Mouse (Mus musculus): ENCODE data around the gene Rexo5. TPM values are rescaled to one million over a fixed set of nuclear protein-coding genes. Genes with fewer than 3 reads are reported as not detected.

The Rexo5 gene
- polyA plus RNA-seq (2014; fragmentation: Nextera tagmentation; extraction: Ambion mirVana), result 16.3 and 27.3 TPM in 2 replicates

GRCm38 (mm10) chr7:119793586-119794250 is at the start of gene Rexo5, which contains the start of gene Eri2:
Rexo5 (plus strand) TSS chr7:119794006.
Eri2 (minus strand) TSS chr7:119794058.
- Histone ChIP-seq H3K36me3 (ENCODE audit: control insufficient read depth, insufficient read depth, low read length) (peaks cover 5% of the 10 kb centered on the region; the same call in 1 of the 2 replicates), H3K4me3 (ENCODE audit: low read depth, low read length) (peak within 1 kb of the TSS; percentile 61), H3K27ac (ENCODE audit: low read depth, low read length) (peak within 1 kb of the TSS; percentile 46), H3K4me1 (ENCODE audit: control insufficient read depth, insufficient read depth, low read length) (no peaks in the 10 kb centered on the region; the same call in 1 of the 2 replicates), H3K9me3 (ENCODE audit: control insufficient read depth, low read length) (no peaks in the 10 kb centered on the region), H3K27me3 (ENCODE audit: control insufficient read depth, insufficient read depth, low read length) (no peaks in the 10 kb centered on the region), H3K9ac (ENCODE audit: low read length) (peak within 1 kb of the TSS; percentile 78), H3K4me2 (ENCODE audit: low read depth) (peak within 1 kb of the TSS; percentile 73)
- under 1% methylated on average over 52 of the region's 53 CpGs for WGBS
- DNase-seq (ENCODE audit: low spot score), result peak; percentile 94
- peak; percentile 99 for ATAC-seq (ENCODE audit: insufficient read depth, low FRiP score, low TSS enrichment)

- 9% methylated on average over 34 of the region's 34 CpGs for WGBS
- Histone ChIP-seq H3K4me1 (ENCODE audit: control insufficient read depth, insufficient read depth, low read length) (peaks cover 2% of the 10 kb centered on the region; the same call in 1 of the 2 replicates), H3K27me3 (ENCODE audit: control insufficient read depth, insufficient read depth, low read length) (no peaks in the 10 kb centered on the region), H3K9ac (ENCODE audit: low read length) (no peak overlapping the region), H3K9me3 (ENCODE audit: control insufficient read depth, low read length) (no peaks in the 10 kb centered on the region), H3K27ac (ENCODE audit: low read depth, low read length) (no peak overlapping the region), H3K4me2 (ENCODE audit: low read depth) (peak overlapping the region; percentile 21; the same call in 1 of the 2 replicates), H3K4me3 (ENCODE audit: low read depth, low read length) (no peak overlapping the region), H3K36me3 (ENCODE audit: control insufficient read depth, insufficient read depth, low read length) (no peaks in the 10 kb centered on the region)
- ATAC-seq (ENCODE audit: insufficient read depth, low FRiP score, low TSS enrichment) (no peak), DNase-seq (ENCODE audit: low spot score) (peak; percentile 52)
Measured at GRCm38 (mm10) chr7:119744321-119744720, 49.5 kb upstream of the Rexo5 start.

- Histone ChIP-seq H3K9ac (ENCODE audit: low read length) (no peak overlapping the region), H3K27me3 (ENCODE audit: control insufficient read depth, insufficient read depth, low read length) (no peaks in the 10 kb centered on the region), H3K27ac (ENCODE audit: low read depth, low read length) (no peak overlapping the region), H3K4me3 (ENCODE audit: low read depth, low read length) (no peak overlapping the region), H3K36me3 (ENCODE audit: control insufficient read depth, insufficient read depth, low read length) (no peaks in the 10 kb centered on the region), H3K4me2 (ENCODE audit: low read depth) (no peak overlapping the region), H3K4me1 (ENCODE audit: control insufficient read depth, insufficient read depth, low read length) (peaks cover 2% of the 10 kb centered on the region; the same call in 1 of the 2 replicates), H3K9me3 (ENCODE audit: control insufficient read depth, low read length) (no peaks in the 10 kb centered on the region)
- WGBS, result 97% methylated on average over 1 of the region's 1 CpGs
- DNase-seq (ENCODE audit: low spot score) (no peak), ATAC-seq (ENCODE audit: insufficient read depth, low FRiP score, low TSS enrichment) (no peak)
Measured at GRCm38 (mm10) chr7:119745869-119746268, 47.9 kb upstream of the Rexo5 start.

GRCm38 (mm10) chr7:119748761-119749160 is 45.0 kb upstream of the Rexo5 start:
- 79% methylated on average over 1 of the region's 2 CpGs for WGBS
- no peak overlapping the region for H3K9ac ChIP-seq (ENCODE audit: low read length)

GRCm38 (mm10) chr7:119749942-119750341 is 43.9 kb upstream of the Rexo5 start:
- no peaks in the 10 kb centered on the region for H3K27me3 ChIP-seq (ENCODE audit: control insufficient read depth, insufficient read depth, low read length)
- no peaks in the 10 kb centered on the region for H3K4me1 ChIP-seq (ENCODE audit: control insufficient read depth, insufficient read depth, low read length)
- DNase-seq (ENCODE audit: low spot score) (no peak), ATAC-seq (ENCODE audit: insufficient read depth, low FRiP score, low TSS enrichment) (no peak)
- no peak overlapping the region for H3K27ac ChIP-seq (ENCODE audit: low read depth, low read length)
- no peak overlapping the region for H3K4me3 ChIP-seq (ENCODE audit: low read depth, low read length)
- 75% methylated on average over 2 of the region's 2 CpGs for WGBS
- H3K4me2 ChIP-seq (ENCODE audit: low read depth), result no peak overlapping the region
- H3K9ac ChIP-seq (ENCODE audit: low read length), result no peak overlapping the region
- no peaks in the 10 kb centered on the region for H3K9me3 ChIP-seq (ENCODE audit: control insufficient read depth, low read length)
- H3K36me3 ChIP-seq (ENCODE audit: control insufficient read depth, insufficient read depth, low read length), result no peaks in the 10 kb centered on the region

More at GRCm38 (mm10) chr7:119748761-119749160, 45.0 kb upstream of the Rexo5 start:
- H3K4me2 ChIP-seq (ENCODE audit: low read depth), result no peak overlapping the region
- ATAC-seq (ENCODE audit: insufficient read depth, low FRiP score, low TSS enrichment), result no peak
- H3K4me1 ChIP-seq (ENCODE audit: control insufficient read depth, insufficient read depth, low read length), result peaks cover 2% of the 10 kb centered on the region; the same call in 1 of the 2 replicates
- H3K36me3 ChIP-seq (ENCODE audit: control insufficient read depth, insufficient read depth, low read length), result no peaks in the 10 kb centered on the region
- no peak overlapping the region for H3K27ac ChIP-seq (ENCODE audit: low read depth, low read length)
- no peak overlapping the region for H3K4me3 ChIP-seq (ENCODE audit: low read depth, low read length)
- DNase-seq (ENCODE audit: low spot score), result no peak
- no peaks in the 10 kb centered on the region for H3K9me3 ChIP-seq (ENCODE audit: control insufficient read depth, low read length)
- no peaks in the 10 kb centered on the region for H3K27me3 ChIP-seq (ENCODE audit: control insufficient read depth, insufficient read depth, low read length)

- DNase-seq (ENCODE audit: low spot score), result no peak
- 91% methylated on average over 1 of the region's 1 CpGs for WGBS
Measured at GRCm38 (mm10) chr7:119753696-119754095, 40.1 kb upstream of the Rexo5 start.

GRCm38 (mm10) chr7:119760527-119760951 is 33.3 kb upstream of the Rexo5 start, which contains the start of gene Acsm3:
Acsm3 (plus strand) TSS chr7:119760923.
- Histone ChIP-seq H3K9me3 (ENCODE audit: control insufficient read depth, low read length) (no peaks in the 10 kb centered on the region), H3K4me3 (ENCODE audit: low read depth, low read length) (no peak within 1 kb of the TSS), H3K36me3 (ENCODE audit: control insufficient read depth, insufficient read depth, low read length) (no peaks in the 10 kb centered on the region), H3K9ac (ENCODE audit: low read length) (no peak within 1 kb of the TSS), H3K4me2 (ENCODE audit: low read depth) (no peak within 1 kb of the TSS), H3K27me3 (ENCODE audit: control insufficient read depth, insufficient read depth, low read length) (no peaks in the 10 kb centered on the region), H3K4me1 (ENCODE audit: control insufficient read depth, insufficient read depth, low read length) (no peaks in the 10 kb centered on the region), H3K27ac (ENCODE audit: low read depth, low read length) (no peak within 1 kb of the TSS)
- ATAC-seq (ENCODE audit: insufficient read depth, low FRiP score, low TSS enrichment) (no peak), DNase-seq (ENCODE audit: low spot score) (no peak)
- 69% methylated on average over 11 of the region's 11 CpGs for WGBS

More at GRCm38 (mm10) chr7:119753696-119754095, 40.1 kb upstream of the Rexo5 start:
- Histone ChIP-seq H3K27me3 (ENCODE audit: control insufficient read depth, insufficient read depth, low read length) (no peaks in the 10 kb centered on the region), H3K4me2 (ENCODE audit: low read depth) (no peak overlapping the region), H3K4me3 (ENCODE audit: low read depth, low read length) (no peak overlapping the region), H3K4me1 (ENCODE audit: control insufficient read depth, insufficient read depth, low read length) (no peaks in the 10 kb centered on the region), H3K9me3 (ENCODE audit: control insufficient read depth, low read length) (no peaks in the 10 kb centered on the region), H3K9ac (ENCODE audit: low read length) (no peak overlapping the region), H3K27ac (ENCODE audit: low read depth, low read length) (no peak overlapping the region), H3K36me3 (ENCODE audit: control insufficient read depth, insufficient read depth, low read length) (no peaks in the 10 kb centered on the region)
- no peak for ATAC-seq (ENCODE audit: insufficient read depth, low FRiP score, low TSS enrichment)

- ATAC-seq (ENCODE audit: insufficient read depth, low FRiP score, low TSS enrichment) (no peak), DNase-seq (ENCODE audit: low spot score) (no peak)
- no peaks in the 10 kb centered on the region for H3K4me1 ChIP-seq (ENCODE audit: control insufficient read depth, insufficient read depth, low read length)
- H3K27ac ChIP-seq (ENCODE audit: low read depth, low read length), result no peak overlapping the region
- H3K9me3 ChIP-seq (ENCODE audit: control insufficient read depth, low read length), result no peaks in the 10 kb centered on the region
- WGBS, result 62% methylated on average over 4 of the region's 4 CpGs
- H3K4me3 ChIP-seq (ENCODE audit: low read depth, low read length), result no peak overlapping the region
- H3K9ac ChIP-seq (ENCODE audit: low read length), result no peak overlapping the region
- H3K36me3 ChIP-seq (ENCODE audit: control insufficient read depth, insufficient read depth, low read length), result no peaks in the 10 kb centered on the region
- no peaks in the 10 kb centered on the region for H3K27me3 ChIP-seq (ENCODE audit: control insufficient read depth, insufficient read depth, low read length)
- no peak overlapping the region for H3K4me2 ChIP-seq (ENCODE audit: low read depth)
Measured at GRCm38 (mm10) chr7:119762166-119762697, 31.6 kb upstream of the Rexo5 start.

GRCm38 (mm10) chr7:119764377-119764776 is 29.4 kb upstream of the Rexo5 start:
- no peak overlapping the region for H3K4me2 ChIP-seq (ENCODE audit: low read depth)
- no peak overlapping the region for H3K9ac ChIP-seq (ENCODE audit: low read length)
- H3K27me3 ChIP-seq (ENCODE audit: control insufficient read depth, insufficient read depth, low read length), result no peaks in the 10 kb centered on the region
- DNase-seq (ENCODE audit: low spot score) (no peak), ATAC-seq (ENCODE audit: insufficient read depth, low FRiP score, low TSS enrichment) (no peak)
- no peak overlapping the region for H3K27ac ChIP-seq (ENCODE audit: low read depth, low read length)
- H3K36me3 ChIP-seq (ENCODE audit: control insufficient read depth, insufficient read depth, low read length), result no peaks in the 10 kb centered on the region
- 77% methylated on average over 3 of the region's 3 CpGs for WGBS
- no peak overlapping the region for H3K4me3 ChIP-seq (ENCODE audit: low read depth, low read length)
- H3K4me1 ChIP-seq (ENCODE audit: control insufficient read depth, insufficient read depth, low read length), result no peaks in the 10 kb centered on the region
- no peaks in the 10 kb centered on the region for H3K9me3 ChIP-seq (ENCODE audit: control insufficient read depth, low read length)
